Mouse (Mus musculus) WW6 (cell line): ENCODE results near the gene Prpf19.
A peak's percentile ranks its signal among the peaks of the same experiment; 100 is the strongest.

Source experiments
- DNase-seq: peaks from one replicate; pipeline ENCODE4 v3.0.0-alpha.2; 2013; ENCODE audit warnings: low read depth, low spot score

Prpf19 gene

DNA sequence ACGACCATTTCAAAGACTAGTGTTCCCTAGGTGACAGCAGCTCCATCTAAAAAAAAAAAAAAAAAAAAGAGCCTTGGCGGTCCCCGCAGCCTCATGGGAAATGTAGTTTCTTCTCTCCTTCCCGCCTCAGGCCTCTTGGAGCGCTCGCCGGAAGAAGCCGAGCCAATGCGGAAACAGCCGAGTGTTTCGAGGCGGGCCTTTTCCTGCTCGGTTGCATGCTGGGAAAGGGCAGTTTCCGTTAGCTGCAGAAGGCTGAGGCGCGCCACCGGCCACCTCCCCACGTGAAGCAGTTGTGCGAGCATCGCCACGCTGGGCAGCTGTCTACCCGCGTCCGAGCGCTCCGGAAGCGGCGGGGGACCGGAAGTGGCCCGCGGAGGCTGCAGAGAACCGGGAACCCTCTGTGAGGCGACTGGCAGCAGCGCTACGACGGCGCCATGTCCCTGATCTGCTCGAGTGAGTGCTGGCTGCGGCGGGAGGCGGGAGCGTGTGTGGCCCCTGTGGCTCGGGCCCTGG lies at the start of gene Prpf19:
Gene Prpf19 (plus strand): TSS at position 216 of the 513 bp plus-strand sequence.
- DNase-seq: peak; percentile 83

DNA sequence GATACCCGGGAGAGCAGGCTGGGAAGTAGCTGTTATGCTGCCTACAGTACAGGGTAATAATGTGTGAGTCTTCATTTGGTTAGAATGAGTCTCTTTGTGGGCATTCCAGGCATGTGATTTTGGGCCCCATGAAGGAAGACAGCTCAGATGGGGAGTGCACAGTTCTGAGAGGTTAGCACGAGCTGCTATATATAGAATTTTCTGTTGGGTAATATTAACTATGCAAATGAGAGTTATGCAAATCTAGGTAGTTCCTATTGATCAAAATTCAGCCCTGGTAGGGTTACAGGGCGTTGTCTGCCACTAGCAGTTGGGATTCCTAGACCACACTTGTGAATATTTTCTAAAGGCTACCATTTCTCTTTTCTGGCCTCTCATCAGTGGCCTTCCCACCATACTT lies 49.6 kb upstream of the Prpf19 start:
- no peak for DNase-seq

DNA sequence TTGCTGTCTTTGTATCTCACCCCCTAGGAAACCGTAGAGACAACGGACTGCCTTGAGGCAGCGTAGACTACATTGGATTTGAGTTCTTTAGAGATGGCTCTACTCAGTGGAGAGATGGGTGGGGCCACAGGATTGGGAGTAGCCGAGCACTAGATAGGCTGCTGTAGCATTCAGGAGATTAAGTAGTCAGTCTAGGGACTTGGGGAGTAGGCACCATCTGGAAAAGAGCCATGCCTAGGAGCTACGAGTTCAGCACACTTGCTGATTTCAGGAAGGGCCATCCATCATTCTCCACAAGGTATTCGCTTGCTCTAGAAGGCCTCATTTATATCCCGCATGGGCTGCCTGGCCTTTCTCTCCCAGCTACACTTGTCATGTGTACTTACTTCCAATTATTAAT lies 48.9 kb upstream of the Prpf19 start:
- DNase-seq: no peak

DNA sequence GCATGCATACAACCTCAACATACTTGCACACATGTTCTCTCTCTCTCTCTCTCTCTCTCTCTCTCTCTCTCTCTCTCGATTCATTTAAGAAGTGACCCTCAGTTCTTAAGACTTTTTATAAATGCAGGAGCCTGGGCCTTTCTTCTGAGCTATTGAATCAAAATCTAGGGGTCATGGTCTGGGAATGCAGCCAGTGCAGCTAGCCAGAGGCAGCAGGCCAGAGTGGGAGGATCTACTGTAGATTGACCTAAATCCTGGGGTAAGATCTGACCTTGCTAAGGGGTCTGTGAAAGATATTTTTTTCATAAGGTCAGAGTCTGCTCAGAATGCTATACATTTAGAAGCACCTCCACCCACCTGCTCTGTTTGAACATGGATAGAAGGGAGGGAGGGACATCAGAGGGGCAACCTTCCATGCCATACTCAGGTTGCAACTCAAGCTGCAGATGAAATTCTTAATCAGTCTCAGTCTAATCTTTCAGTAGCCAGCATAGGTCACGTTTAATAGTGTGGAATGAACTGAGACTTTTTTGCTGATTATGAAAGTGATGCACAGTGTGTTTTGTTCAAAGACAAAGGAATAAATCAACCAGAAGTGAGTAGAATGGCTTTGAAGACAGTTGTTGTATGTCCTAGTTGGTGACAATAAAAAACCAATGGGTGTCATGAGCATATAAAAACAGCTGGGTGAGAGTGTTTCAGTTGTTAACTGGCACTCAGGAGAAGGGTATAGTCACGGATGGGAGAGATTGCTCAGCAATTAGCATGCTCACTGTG lies 47.5 kb upstream of the Prpf19 start:
- no peak for DNase-seq

DNA sequence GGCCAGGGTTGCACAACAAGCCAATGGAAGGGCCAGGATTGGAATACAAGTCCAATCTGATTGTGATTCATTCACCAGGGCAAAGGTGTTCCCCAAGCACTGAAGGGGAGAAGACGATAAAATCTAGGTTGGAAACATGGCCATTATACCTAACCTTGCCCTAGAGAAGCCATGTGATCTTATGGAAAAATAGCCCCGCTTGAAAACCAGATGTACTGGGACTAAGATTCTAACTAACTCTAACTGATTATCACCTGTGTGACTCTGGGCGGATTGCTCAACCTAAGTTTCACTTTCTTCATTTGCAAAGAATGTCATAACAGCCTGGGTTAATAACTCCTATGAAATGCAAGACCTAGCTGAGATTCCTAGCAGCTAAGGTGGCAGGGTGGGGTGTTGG lies 39.6 kb upstream of the Prpf19 start:
- no peak for DNase-seq

DNA sequence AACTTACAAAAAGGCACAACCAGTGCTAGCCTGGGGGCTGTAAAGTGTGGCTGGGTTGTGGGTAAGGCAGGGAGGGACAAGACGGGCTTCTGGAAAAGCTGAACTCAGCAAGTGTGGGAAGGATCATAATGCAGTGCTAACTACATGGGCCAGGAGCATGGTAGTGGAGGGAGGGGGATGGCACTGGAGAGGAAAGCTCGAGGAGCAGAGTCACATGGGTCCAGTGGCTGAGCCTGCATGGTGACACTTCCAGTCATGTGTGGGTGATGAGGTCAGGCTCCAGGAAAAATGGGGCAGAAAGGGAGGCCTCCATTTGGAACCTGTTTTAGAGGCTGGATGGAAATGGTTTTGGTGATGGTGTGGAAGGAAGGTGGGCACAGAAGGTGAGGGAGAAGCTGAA lies 38.5 kb upstream of the Prpf19 start:
- no peak for DNase-seq

DNA sequence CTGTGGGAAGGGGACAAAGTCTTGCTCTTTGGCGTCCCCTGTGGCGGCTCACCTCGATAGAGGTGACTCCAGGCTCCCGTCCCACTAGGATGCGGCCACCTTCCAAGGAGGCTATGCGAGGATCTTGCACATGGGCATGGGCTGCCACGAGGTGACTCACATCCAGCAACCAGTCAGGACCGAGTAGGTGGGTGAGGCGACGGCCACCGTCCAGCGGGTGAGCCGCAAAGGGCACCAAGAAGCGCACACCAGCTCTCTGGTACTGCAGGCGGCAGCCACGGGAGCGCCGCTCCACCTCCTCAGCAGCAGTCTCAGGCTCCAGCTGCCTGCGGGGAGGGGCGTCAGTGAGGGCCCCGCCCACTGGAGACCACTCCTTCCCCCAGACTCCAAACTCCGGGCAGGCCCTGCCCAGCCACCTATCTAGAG lies 34.9 kb upstream of the Prpf19 start:
- DNase-seq: peak; percentile 60

DNA sequence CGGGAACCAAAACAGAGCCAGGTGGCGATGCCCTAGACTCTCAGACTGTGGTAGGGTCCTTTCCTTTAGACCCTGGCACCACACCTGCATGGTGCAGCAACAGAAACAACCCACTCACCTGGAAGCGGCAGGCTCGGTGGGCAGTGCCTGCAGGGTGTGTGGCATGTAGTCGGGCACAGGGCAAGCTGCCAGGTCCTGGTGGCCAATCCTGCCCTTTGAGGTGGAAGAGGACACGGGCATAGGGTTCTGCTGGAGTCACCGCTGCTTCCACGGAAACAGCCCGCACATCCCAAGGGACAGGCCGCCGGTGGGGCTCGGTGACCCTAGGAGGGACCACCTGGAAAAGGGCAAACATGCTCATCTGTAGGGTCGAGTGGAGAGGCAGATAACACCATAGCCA lies 28.7 kb upstream of the Prpf19 start:
- no peak for DNase-seq

DNA sequence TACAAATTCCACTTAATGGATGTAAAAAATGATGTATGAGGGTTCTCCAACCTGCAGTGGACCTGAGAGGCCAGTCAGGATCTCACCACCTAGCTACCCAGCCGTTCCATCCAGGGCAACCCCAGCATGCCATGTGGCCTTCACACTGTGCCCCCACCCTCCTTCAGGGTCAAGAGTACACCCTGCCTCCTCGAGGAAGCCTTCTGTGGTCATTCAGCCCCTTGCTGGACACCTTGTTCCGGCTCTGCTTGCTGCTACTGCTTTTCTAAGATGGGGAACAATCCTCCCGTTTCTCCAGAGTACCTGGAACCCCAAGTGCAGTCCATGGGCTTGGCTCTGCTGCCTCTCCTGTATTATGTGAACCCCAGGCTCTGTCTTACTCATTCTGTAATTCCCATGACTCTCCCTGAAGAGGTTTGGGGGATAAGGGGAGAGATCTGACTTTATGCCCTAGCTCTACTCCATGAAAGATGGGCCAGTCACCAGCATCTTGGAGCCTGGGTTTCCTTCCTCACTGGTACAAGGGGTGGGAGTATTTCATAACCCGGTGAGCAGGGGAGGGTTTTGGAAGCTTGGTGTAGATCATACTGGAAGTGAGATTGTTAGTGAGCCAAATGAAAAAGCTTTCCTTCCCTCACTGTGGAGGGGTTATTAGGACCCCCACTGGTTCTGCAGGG lies 26.9 kb upstream of the Prpf19 start:
- DNase-seq: no peak

DNA sequence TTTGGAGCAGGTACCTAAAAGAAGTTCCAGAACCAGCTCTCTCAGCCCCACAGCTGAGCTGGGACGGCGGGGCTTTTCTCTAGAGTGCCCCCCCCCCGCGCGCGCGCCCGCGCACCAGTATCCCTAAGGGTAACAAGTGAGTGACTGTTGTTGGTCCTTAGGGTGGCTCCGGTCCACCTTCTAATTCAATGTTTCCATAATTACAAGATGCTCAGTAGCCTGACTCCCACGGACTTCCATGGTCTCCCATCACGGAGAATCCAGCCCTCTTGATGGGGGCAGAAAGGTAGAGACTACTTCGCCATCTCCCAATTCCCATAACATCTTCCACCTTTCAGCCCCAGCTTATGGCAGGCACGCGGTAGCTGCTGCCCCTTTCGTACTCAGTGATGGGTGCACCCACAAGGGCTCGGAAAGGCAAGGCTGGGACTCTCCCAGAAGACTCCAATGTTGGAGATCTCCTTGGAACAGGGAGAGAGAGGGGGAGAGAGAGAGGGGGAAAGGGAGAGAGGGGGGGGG lies 26.3 kb upstream of the Prpf19 start:
- no peak for DNase-seq

DNA sequence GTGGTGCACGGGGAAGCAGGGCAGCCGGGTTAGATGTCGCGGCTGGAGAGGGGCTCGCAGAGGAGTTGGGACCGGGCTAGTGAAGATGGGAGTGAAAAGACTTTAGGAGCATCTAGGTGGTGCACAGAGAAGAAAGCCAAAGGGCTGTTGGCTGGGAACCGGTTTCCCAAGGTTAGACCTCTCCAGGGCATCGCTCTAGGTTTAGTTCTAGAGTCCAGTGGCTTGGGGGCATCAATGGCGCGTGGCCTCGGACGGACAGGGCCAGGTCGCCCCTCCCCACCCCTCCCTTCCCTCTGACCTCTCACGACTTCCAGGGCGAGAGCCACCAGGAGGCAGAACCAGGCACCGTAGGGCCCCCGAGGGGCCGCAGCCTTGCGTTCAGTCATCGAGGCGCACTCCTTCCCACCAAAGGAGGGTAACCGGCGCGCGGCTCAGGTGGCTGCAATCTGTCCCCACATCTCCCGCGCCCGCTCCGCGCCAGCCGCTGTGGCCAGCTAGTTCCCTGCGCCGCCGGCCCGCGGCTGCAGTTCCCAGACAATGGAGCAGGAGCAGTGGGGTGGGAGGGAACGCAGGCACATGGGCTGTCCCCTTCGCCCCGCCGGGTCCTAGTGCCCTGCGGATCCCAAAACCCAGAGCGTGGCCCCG lies 25.7 kb upstream of the Prpf19 start:
- no peak for DNase-seq

DNA sequence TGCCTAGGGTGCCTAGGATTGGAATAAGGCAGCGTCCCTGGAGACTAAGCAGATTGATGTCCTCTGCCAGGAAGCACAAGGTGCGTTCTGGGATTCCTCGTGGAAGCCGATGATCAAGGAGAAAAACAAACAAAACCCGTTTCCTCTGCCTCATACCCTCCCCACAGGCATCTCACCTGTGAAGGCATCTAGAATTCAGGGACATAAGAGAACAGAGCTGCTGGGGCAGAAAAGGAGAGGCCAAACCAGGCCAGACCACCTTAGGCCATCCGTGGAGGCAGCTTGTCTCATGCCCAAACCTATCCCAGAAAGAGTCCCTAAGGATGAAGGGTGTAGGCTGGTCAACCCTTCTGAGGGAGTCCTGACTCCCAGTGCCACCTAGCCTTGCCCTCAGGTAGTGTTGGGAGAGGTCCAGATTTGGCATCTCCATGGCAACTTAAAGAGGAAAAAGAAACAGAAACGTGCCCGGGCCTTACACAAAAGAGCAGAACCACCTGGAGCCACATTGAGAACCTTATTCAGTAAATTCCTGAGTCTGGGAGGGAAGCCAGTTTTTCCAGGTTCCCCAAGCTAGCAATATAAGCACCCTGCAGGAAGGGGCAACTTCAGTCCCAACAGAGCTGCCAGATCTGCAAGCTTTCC lies 25.0 kb upstream of the Prpf19 start, which contains the start of gene Tmem132a:
Gene Tmem132a (minus strand): TSS at position 55 of the 642 bp plus-strand sequence.
- DNase-seq: no peak

DNA sequence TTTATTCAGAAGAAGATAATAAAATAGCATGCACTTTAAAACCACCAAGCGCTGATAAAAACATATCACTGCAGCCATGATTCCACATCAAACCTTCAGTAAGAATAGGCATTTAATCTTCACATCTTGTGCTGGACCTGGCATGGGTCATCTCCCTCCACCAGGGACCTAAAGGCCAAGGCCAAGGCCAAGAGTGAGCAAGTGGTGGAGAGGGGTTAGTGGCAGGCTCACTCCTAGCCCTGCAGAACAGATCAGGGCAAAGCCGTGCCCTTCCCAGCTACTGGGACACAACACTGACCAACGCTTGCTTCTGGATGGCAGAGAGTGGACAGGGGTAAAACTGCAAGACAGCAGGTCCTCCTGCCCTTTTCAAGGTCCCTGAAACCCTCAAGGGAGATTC lies 24.4 kb upstream of the Prpf19 start:
- no peak for DNase-seq

DNA sequence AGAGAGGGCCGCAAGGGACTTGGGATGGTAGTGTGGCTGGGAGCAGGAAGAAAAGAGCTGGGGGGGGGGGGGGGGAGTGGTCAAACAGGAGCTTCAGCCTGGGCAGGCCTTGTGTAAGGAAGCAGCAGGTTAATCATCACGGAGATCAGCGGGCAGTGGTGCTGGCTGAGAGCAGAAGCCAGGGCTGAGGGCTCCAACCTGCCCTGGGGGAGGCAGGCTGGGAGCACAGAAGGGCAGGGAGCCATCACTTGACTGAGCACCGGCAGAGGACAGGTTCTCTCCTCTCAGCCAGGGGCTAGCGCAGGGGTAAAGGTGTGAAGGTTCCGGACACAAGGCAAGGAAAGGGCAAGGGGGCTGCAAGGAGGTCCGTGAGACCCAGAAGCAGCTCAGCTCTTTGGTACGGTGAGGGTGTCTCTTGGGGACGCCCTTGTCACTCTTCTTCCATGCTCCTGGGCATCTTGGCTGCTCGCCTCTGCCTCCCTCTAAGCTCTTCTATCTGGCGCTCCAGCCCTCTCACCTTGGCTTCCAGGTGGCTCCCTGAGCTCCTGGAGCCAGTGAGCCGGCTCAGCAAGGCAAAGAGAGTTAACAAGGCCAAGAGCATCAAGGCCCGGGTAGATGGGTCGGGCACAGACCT lies 23.6 kb upstream of the Prpf19 start:
- no peak for DNase-seq

DNA sequence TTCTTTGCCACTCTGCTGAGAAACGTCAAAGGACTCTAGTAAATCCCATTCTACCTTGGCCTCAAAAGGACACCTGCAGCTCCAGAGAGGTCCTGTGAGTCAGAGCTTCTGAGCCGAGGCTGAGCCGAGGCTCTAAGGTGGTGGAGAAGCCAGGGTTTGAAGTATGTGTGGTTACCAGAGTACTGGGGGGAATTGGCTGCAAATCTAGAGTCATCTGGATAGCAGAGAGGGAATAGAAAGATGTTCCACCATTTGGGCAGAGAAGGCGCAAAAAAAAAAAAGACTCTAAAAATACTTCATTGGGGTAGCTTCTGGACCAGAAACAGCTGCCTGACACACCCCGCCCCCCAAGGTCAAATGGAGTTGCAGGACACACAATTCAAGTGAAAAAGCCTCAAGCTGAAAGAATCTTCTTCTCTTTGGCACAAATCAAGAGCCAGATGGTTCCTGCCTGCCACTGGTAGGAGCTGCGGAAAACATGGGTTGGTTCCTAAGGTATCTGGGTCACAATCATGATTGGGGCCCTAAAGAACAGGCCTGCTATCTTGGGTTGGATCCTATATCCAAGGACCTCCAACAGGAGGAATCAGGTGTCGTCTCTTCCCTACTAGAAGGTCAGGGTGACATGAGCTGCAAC lies 16.7 kb upstream of the Prpf19 start:
- DNase-seq: no peak

DNA sequence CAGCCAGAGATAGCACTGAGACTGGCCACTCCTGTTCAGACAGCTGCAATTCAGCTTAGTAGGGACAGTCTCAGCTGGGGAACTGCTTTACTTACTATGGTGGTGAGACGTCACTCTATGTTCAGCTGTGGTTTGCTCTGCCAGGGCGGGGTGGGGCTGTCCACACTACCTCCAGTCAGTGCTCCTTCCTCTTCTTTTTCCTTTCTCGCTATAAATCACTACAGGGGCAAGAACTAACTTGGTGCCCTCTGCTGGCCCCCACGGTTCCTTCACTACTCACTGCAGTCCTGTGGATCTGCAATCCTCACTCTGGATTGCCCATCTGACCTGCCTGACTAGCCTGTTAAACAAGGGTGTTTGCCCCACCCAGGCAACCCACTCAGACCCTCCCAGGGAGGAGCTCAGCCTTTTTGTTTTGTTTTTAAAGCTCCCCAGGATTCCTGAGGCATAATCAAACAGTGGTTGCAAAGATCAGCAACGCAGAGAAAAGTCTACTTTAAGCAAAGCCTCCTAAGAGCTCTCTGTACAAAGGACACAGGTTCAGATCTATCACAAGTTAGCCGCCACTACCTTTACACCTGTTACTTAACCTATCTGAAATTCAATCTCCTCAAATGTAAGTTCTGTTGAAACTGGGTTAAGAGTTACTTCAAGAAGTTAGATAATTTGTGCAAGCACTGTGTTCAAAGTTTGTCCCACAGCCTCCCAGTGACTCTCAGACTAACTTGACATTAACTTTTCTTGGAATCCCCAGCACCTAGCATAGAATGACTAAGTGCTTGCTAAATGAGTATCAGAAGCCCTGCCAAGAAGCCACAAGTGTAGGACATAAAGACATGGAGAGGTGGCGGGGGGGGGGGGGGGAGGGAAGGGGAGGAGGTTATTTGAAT lies 14.7 kb upstream of the Prpf19 start:
- no peak for DNase-seq

DNA sequence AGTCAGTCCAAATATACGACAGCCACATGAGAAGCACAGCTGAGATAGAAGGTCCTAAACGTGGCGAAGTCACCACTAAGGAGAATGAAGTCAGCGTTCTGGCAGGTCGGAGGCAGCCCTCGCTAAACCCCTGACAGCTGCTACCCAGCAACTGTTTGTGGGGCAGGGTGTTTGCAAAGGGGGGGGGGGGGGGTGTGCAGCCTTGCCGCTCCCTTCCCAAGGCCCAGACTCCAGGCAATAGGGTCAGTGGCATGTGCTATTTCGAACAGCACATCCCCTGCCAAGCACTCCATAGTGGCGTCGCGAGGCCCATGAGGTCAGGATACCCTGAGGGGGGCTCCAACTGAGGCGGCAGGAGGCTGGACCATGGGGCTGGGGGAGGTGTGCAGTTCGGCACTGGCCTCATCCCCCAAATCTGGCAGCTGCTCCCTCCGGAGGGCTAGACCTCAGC lies 14.0 kb upstream of the Prpf19 start:
- DNase-seq: no peak

DNA sequence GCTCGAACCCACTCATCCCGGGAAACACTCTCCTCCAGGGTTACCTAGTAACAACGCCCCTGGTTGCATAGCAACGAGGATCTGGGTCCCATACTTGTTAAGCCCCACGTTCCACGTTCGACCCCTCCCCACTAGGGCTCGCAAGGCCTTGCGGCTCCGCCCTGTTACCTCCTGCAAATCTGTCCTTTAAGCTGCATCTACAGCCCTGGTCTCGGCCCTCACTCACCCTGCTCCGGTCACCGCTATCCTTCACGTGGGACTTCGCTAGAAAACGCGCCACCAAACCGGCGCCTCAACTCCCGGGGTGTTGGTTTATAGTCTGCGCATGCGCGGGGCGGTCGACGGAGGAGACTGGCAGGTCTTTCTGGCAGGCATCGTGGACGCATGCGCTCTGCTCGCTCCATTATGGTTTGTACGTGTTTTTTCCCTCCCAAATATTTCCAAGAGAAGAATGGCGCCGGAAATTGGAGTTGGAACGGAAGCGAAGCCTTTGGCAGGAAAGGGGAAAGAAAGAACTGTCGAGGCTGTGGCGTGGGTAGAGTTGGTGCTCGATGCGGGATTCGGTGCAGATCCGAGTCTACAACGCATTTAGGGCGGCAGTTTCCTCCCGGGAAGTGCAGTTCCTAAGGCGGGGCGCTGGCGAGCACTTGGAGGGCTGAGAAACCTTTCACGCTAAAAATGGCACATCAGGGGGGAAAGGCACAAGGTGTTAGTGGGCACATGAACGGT lies 13.4 kb upstream of the Prpf19 start, which contains the start of gene Tmem109:
Gene Tmem109 (minus strand): TSS at position 576 of the 729 bp plus-strand sequence.
- DNase-seq: peak; percentile 75

DNA sequence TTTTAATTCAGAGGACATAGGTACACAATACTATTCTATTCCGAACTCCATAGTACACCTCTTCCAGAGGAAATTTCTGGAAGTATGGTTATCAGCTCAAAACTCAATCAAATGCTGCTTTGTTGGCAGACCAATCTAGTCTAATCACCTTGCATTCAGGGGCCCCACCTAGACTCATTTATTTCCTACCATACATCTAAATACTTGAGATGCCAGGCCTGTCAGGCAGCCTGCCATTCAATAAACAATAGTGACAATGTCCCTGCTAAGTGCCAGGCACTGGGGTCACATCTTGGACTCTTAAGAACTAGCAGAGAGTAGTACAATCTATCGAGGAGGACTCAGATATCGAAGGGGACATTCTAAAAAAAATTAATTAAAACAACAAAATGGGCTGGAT lies 2.8 kb upstream of the Prpf19 start:
- DNase-seq: no peak
